Comparison of ENCODE assay signal across 27 mouse cellular contexts in the genomic region with DNA sequence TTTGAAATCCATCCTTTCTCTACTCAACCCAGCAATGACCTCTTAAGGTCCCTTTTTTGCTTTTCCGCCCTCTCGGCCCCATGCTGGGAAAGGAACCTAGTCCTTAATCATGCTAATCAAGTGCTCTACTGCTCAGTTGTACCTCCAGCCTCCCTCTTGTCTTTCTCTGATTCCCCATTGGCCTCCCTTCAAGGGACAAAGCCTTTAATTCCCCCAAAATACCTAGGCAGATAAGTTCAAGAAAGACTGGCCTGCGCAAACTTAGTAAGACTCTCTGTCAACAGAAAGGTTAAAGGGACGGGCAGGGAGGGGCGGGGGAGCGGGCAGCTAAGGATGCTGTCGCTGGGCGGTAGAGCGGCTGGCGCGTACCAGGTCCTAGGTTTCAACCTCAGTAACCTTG. TPM values are rescaled to one million over a fixed set of nuclear protein-coding genes. Genes with fewer than 3 reads are reported as not detected.
A peak's percentile ranks its signal among the peaks of the same experiment; 100 is the strongest.
DNase-seq lines count a peak whose midpoint lies in the region; ATAC-seq lines count a peak whose summit lies in the region.
"Had no signal": no experiment of that assay in that cellular context is flagged by ENCODE, and none has a peak within 500 bp of the region (broad histone marks: within the 10 kb centered on the region; RNA-seq: fewer than 3 reads in every experiment).

No protein-coding gene starts in this region.

- H3K36me3 ChIP-seq in forebrain, embryonic 10.5 days (replicated peaks): no peaks in the 10 kb centered on the region
- H3K36me3 ChIP-seq in forebrain, embryonic 14.5 days (ENCODE audit: control insufficient read depth, insufficient read depth, low read length): no peaks in the 10 kb centered on the region
- H3K36me3 ChIP-seq in heart, embryonic 12.5 days: no peaks in the 10 kb centered on the region
- no peaks in the 10 kb centered on the region for H3K36me3 ChIP-seq in neural tube, embryonic 15.5 days
- H3K36me3 ChIP-seq in liver, embryonic 11.5 days (ENCODE audit: control insufficient read depth, insufficient read depth, low read length): no peaks in the 10 kb centered on the region
- H3K36me3 ChIP-seq: heart, embryonic 15.5 days; hindbrain, embryonic 10.5 days had no signal

- WGBS in forebrain, embryonic 10.5 days: 22% methylated on average over 11 of the region's 11 CpGs
- 26% methylated on average over 11 of the region's 11 CpGs for WGBS in forebrain, embryonic 14.5 days
- WGBS in heart, embryonic 12.5 days: 21% methylated on average over 10 of the region's 11 CpGs
- WGBS in neural tube, embryonic 15.5 days: 23% methylated on average over 11 of the region's 11 CpGs
- WGBS in liver, embryonic 11.5 days: 25% methylated on average over 11 of the region's 11 CpGs

- H3K9ac ChIP-seq in forebrain, embryonic 14.5 days (ENCODE audit: low read length): no peak overlapping the region
- H3K9ac ChIP-seq in heart, embryonic 12.5 days: no peak overlapping the region
- H3K9ac ChIP-seq in neural tube, embryonic 15.5 days (replicated peaks): no peak overlapping the region
- no peak overlapping the region for H3K9ac ChIP-seq in liver, embryonic 11.5 days (ENCODE audit: low read depth, low read length)
- H3K9ac ChIP-seq: heart, embryonic 15.5 days; liver, postnatal 0 days had no signal

- no peaks in the 10 kb centered on the region for H3K9me3 ChIP-seq in forebrain, embryonic 10.5 days
- no peaks in the 10 kb centered on the region for H3K9me3 ChIP-seq in forebrain, embryonic 14.5 days (replicated peaks; ENCODE audit: control insufficient read depth, low read length)
- no peaks in the 10 kb centered on the region for H3K9me3 ChIP-seq in heart, embryonic 12.5 days (replicated peaks)
- H3K9me3 ChIP-seq in neural tube, embryonic 15.5 days (replicated peaks): no peaks in the 10 kb centered on the region
- no peaks in the 10 kb centered on the region for H3K9me3 ChIP-seq in liver, embryonic 11.5 days (ENCODE audit: control insufficient read depth, low read length)
- H3K9me3 ChIP-seq: heart, embryonic 15.5 days; hindbrain, embryonic 10.5 days; megakaryocyte, embryonic 14.5 days had no signal

- no peak overlapping the region for H3K4me2 ChIP-seq in forebrain, embryonic 14.5 days (ENCODE audit: low read length)
- H3K4me2 ChIP-seq in heart, embryonic 12.5 days: peak overlapping the region; percentile 34
- peak overlapping the region; percentile 13; the same call in 1 of the 2 replicates for H3K4me2 ChIP-seq in neural tube, embryonic 15.5 days
- H3K4me2 ChIP-seq in liver, embryonic 11.5 days: no peak overlapping the region
- H3K4me2 ChIP-seq: heart, embryonic 15.5 days had no signal

- no peak overlapping the region for H3K27ac ChIP-seq in forebrain, embryonic 10.5 days
- H3K27ac ChIP-seq in forebrain, embryonic 14.5 days (ENCODE audit: low read depth, low read length): no peak overlapping the region
- no peak overlapping the region for H3K27ac ChIP-seq in heart, embryonic 12.5 days (ENCODE audit: poor library complexity, severe bottlenecking)
- H3K27ac ChIP-seq in neural tube, embryonic 15.5 days (replicated peaks): no peak overlapping the region
- no peak overlapping the region for H3K27ac ChIP-seq in liver, embryonic 11.5 days (ENCODE audit: low read depth, low read length)
- H3K27ac ChIP-seq: heart, embryonic 15.5 days; hindbrain, embryonic 10.5 days; layer of hippocampus, adult 2 months had no signal

- H3K4me3 ChIP-seq in forebrain, embryonic 10.5 days: peak overlapping the region; percentile 19
- no peak overlapping the region for H3K4me3 ChIP-seq in forebrain, embryonic 14.5 days (ENCODE audit: low read depth, low read length)
- H3K4me3 ChIP-seq in heart, embryonic 12.5 days: no peak overlapping the region
- no peak overlapping the region for H3K4me3 ChIP-seq in neural tube, embryonic 15.5 days (replicated peaks)
- H3K4me3 ChIP-seq in liver, embryonic 11.5 days (ENCODE audit: low read depth, low read length): no peak overlapping the region
- H3K4me3 ChIP-seq: heart, embryonic 15.5 days; layer of hippocampus, adult 2 months; megakaryocyte, embryonic 14.5 days; myocyte had no signal

- DNase-seq in forebrain, embryonic 10.5 days (ENCODE audit: extremely low spot score, low spot score): no peak
- DNase-seq in forebrain, embryonic 14.5 days (ENCODE audit: low spot score): no peak
- no peak for DNase-seq in heart, postnatal 4 days
- no peak for DNase-seq in neural tube, embryonic 10.5 days (ENCODE audit: extremely low spot score, low spot score)
- DNase-seq in liver, embryonic 11.5 days (ENCODE audit: low spot score): no peak
- DNase-seq in adrenal gland, postnatal 14 days: no peak
- DNase-seq: adrenal gland, adult 2 months; cerebellum, adult 9-10 months; gastrocnemius, postnatal 25 days; kidney, adult 18-20 months; kidney, postnatal 14 days; layer of hippocampus, postnatal 36 days; liver; liver, postnatal 0 days; lung, postnatal 14 days; right cerebral cortex, postnatal 25 days; thymus, postnatal 4 days had no signal

- peaks cover 84% of the 10 kb centered on the region for H3K27me3 ChIP-seq in forebrain, embryonic 10.5 days (ENCODE audit: poor library complexity, severe bottlenecking)
- peaks cover 4% of the 10 kb centered on the region; the same call in 1 of the 2 replicates for H3K27me3 ChIP-seq in forebrain, embryonic 14.5 days (replicated peaks; ENCODE audit: control insufficient read depth, insufficient read depth, low read length)
- H3K27me3 ChIP-seq in heart, embryonic 12.5 days (replicated peaks): peaks cover 31% of the 10 kb centered on the region
- H3K27me3 ChIP-seq in neural tube, embryonic 15.5 days (replicated peaks): peaks cover 17% of the 10 kb centered on the region
- H3K27me3 ChIP-seq in liver, embryonic 11.5 days (replicated peaks; ENCODE audit: control insufficient read depth, insufficient read depth, low read length): peaks cover 21% of the 10 kb centered on the region

- no peak for ATAC-seq in forebrain, embryonic 14.5 days
- ATAC-seq in heart, embryonic 12.5 days (ENCODE audit: insufficient number of reproducible peaks, low FRiP score): no peak
- ATAC-seq in neural tube, embryonic 15.5 days (ENCODE audit: low FRiP score): no peak
- ATAC-seq in liver, embryonic 11.5 days (replicated peaks; ENCODE audit: low FRiP score): no peak
- ATAC-seq: CD4-positive, CD25-positive, alpha-beta regulatory T cell, adult 4 months; liver, postnatal 0 days had no signal

- H3K4me1 ChIP-seq in forebrain, embryonic 10.5 days: peaks cover 11% of the 10 kb centered on the region
- no peaks in the 10 kb centered on the region for H3K4me1 ChIP-seq in forebrain, embryonic 14.5 days (ENCODE audit: control insufficient read depth, insufficient read depth, low read length)
- H3K4me1 ChIP-seq in heart, embryonic 12.5 days (replicated peaks): no peaks in the 10 kb centered on the region
- H3K4me1 ChIP-seq in neural tube, embryonic 15.5 days: no peaks in the 10 kb centered on the region
- no peaks in the 10 kb centered on the region for H3K4me1 ChIP-seq in liver, embryonic 11.5 days (replicated peaks; ENCODE audit: control insufficient read depth, insufficient read depth, low read length)
- H3K4me1 ChIP-seq: heart, embryonic 15.5 days; megakaryocyte, embryonic 14.5 days had no signal

RNA-seq across cellular contexts. Expression of a gene that starts 20.3 kb away (rescaled TPM):
- not detected in 2 replicates for polyA plus RNA-seq in forebrain, embryonic 10.5 days (2016; fragmentation: Nextera tagmentation; extraction: Ambion mirVana)
- polyA plus RNA-seq in forebrain, embryonic 14.5 days (2014; fragmentation: Nextera tagmentation; extraction: Ambion mirVana): 0.25 and 0.37 TPM in 2 replicates
- polyA plus RNA-seq in heart, embryonic 12.5 days (2016; fragmentation: Nextera tagmentation; extraction: Ambion mirVana): 0.13 and 0.66 TPM in 2 replicates
- not detected for total RNA-seq in heart, postnatal 4 days (2021)
- 1.8 and 4.6 TPM in 2 replicates for polyA plus RNA-seq in neural tube, embryonic 15.5 days (2015; fragmentation: Nextera tagmentation; extraction: Ambion mirVana)
- 33.6 and 34.5 TPM in 2 replicates for polyA plus RNA-seq in liver, embryonic 11.5 days (2014; fragmentation: Nextera tagmentation; extraction: Ambion mirVana)
- total RNA-seq in adrenal gland, postnatal 14 days (2021): 2.7 and 72.8 TPM in 2 replicates
- total RNA-seq: common myeloid progenitor, adult 5-6 weeks; neutrophil, adult 5-6 weeks had no signal
- polyA plus RNA-seq: CD4-positive, CD25-positive, alpha-beta regulatory T cell, adult 4 months; hindbrain, embryonic 10.5 days; myocyte had no signal

RNA-seq across cellular contexts. Expression of a gene that starts 24.2 kb away (rescaled TPM):
- polyA plus RNA-seq in forebrain, embryonic 10.5 days (2016; fragmentation: Nextera tagmentation; extraction: Ambion mirVana): 20.4 and 24.2 TPM in 2 replicates
- polyA plus RNA-seq in forebrain, embryonic 14.5 days (2014; fragmentation: Nextera tagmentation; extraction: Ambion mirVana): 44.4 and 53.4 TPM in 2 replicates
- polyA plus RNA-seq in heart, embryonic 12.5 days (2016; fragmentation: Nextera tagmentation; extraction: Ambion mirVana): 29.9 and 30.0 TPM in 2 replicates
- total RNA-seq in heart, postnatal 4 days (2021): 10 to 100 TPM; 39.4 to 40.3 TPM
- polyA plus RNA-seq in neural tube, embryonic 15.5 days (2015; fragmentation: Nextera tagmentation; extraction: Ambion mirVana): 72.3 and 83.4 TPM in 2 replicates
- 14.6 and 14.8 TPM in 2 replicates for polyA plus RNA-seq in liver, embryonic 11.5 days (2014; fragmentation: Nextera tagmentation; extraction: Ambion mirVana)
- 63.6 and 69.8 TPM in 2 replicates for total RNA-seq in adrenal gland, postnatal 14 days (2021)

RNA-seq across cellular contexts. Expression of a gene that starts 32.7 kb away (rescaled TPM):
- polyA plus RNA-seq in forebrain, embryonic 10.5 days (2016; fragmentation: Nextera tagmentation; extraction: Ambion mirVana): 639 and 665 TPM in 2 replicates
- 433 and 489 TPM in 2 replicates for polyA plus RNA-seq in forebrain, embryonic 14.5 days (2014; fragmentation: Nextera tagmentation; extraction: Ambion mirVana)
- 290 and 312 TPM in 2 replicates for polyA plus RNA-seq in heart, embryonic 12.5 days (2016; fragmentation: Nextera tagmentation; extraction: Ambion mirVana)
- 100 to 1,000 TPM; 177 to 191 TPM for total RNA-seq in heart, postnatal 4 days (2021)
- polyA plus RNA-seq in neural tube, embryonic 15.5 days (2015; fragmentation: Nextera tagmentation; extraction: Ambion mirVana): 242 and 291 TPM in 2 replicates
- 349 and 361 TPM in 2 replicates for polyA plus RNA-seq in liver, embryonic 11.5 days (2014; fragmentation: Nextera tagmentation; extraction: Ambion mirVana)
- total RNA-seq in adrenal gland, postnatal 14 days (2021): 218 and 232 TPM in 2 replicates

RNA-seq across cellular contexts. Expression of a gene that starts 52.4 kb away (rescaled TPM):
- 2.0 and 2.1 TPM in 2 replicates for polyA plus RNA-seq in forebrain, embryonic 10.5 days (2016; fragmentation: Nextera tagmentation; extraction: Ambion mirVana)
- 0.88 and 1.1 TPM in 2 replicates for polyA plus RNA-seq in forebrain, embryonic 14.5 days (2014; fragmentation: Nextera tagmentation; extraction: Ambion mirVana)
- 52.7 and 54.9 TPM in 2 replicates for polyA plus RNA-seq in heart, embryonic 12.5 days (2016; fragmentation: Nextera tagmentation; extraction: Ambion mirVana)
- 100 to 1,000 TPM; 157 to 185 TPM for total RNA-seq in heart, postnatal 4 days (2021)
- polyA plus RNA-seq in neural tube, embryonic 15.5 days (2015; fragmentation: Nextera tagmentation; extraction: Ambion mirVana): 4.4 and 8.8 TPM in 2 replicates
- 1.6 and 2.9 TPM in 2 replicates for polyA plus RNA-seq in liver, embryonic 11.5 days (2014; fragmentation: Nextera tagmentation; extraction: Ambion mirVana)
- total RNA-seq in adrenal gland, postnatal 14 days (2021): 0.41 and 1.0 TPM in 2 replicates

Comparison
In these comparisons a context has a peak if more than half of its experiments do, and no peak if none do; other contexts are left out.
1. H3K4me2 ChIP-seq: peak in heart, embryonic 12.5 days (single experiment) and neural tube, embryonic 15.5 days (single experiment); none in forebrain, embryonic 14.5 days (single experiment) and liver, embryonic 11.5 days (single experiment).